Mouse (Mus musculus) stomach, embryonic 16.5 days (tissue): ENCODE measurements around the gene Zglp1. TPM values are rescaled to one million over a fixed set of nuclear protein-coding genes. Genes with fewer than 3 reads are reported as not detected.

ENCODE experiments used
- ATAC-seq: fragments of 200-750 bp; cut with Nextera tagmentation; 2 replicates; pipeline ENCODE4 v1.8.0; 2017; ENCODE audit warnings: moderate number of reproducible peaks, moderate TSS enrichment; ENCODE audit not compliant: insufficient read depth, low FRiP score
- H3K27ac ChIP-seq: fragments of 300-500 bp; sonication (generic); 2 replicates; pipeline ENCODE4 v1.5.1; 2014; ENCODE audit warnings: low read length
- H3K27me3 ChIP-seq: fragments of 300-500 bp; sonication (generic); 2 replicates; pipeline ENCODE4 v1.6.1; 2014; ENCODE audit warnings: low read length, control low read depth, mixed read lengths; ENCODE audit not compliant: control insufficient read depth, insufficient read depth
- H3K36me3 ChIP-seq: fragments of 300-500 bp; sonication (generic); 2 replicates; pipeline ENCODE4 v1.6.1; 2014; ENCODE audit warnings: low read length; ENCODE audit not compliant: control insufficient read depth, insufficient read depth
- H3K4me1 ChIP-seq: fragments of 300-500 bp; sonication (generic); 2 replicates; pipeline ENCODE4 v1.6.1; 2014; ENCODE audit warnings: low read length, control low read depth, mixed read lengths; ENCODE audit not compliant: control insufficient read depth, insufficient read depth
- H3K4me2 ChIP-seq: fragments of 300-500 bp; sonication (generic); 2 replicates; pipeline ENCODE4 v1.6.1; 2014; ENCODE audit warnings: low read depth, low read length, mixed read lengths
- H3K4me3 ChIP-seq: fragments of 300-500 bp; sonication (generic); replicated peaks from 2 replicates; pipeline ENCODE4 v1.5.1; 2014; ENCODE audit warnings: mild to moderate bottlenecking, low read length
- H3K9ac ChIP-seq: fragments of 300-500 bp; sonication (generic); 2 replicates; pipeline ENCODE4 v1.6.1; 2014; ENCODE audit warnings: low read length
- H3K9me3 ChIP-seq: fragments of 300-500 bp; sonication (generic); replicated peaks from 2 replicates; pipeline ENCODE4 v1.6.1; 2016; ENCODE audit warnings: low read length, control low read depth; ENCODE audit not compliant: control insufficient read depth
- WGBS: fragments of 180-500 bp; shearing (Covaris S2); extraction: QIAGEN DNeasy Blood & Tissue Kit; methylation state at CpG from one replicate; pipeline ENCODE4 v1.1.7; 2014; 5-methylcytosine and 5-hydroxymethylcytosine counted together
- polyA plus RNA-seq: library from polyadenylated mRNA; unstranded; fragments of >200 nt; fragmentation: Nextera tagmentation; extraction: Ambion mirVana; gene quantifications from 2 replicates; pipeline ENCODE4 v1.2.1, GENCODE M21; 2015

Gene Zglp1
- 0.46 and 0.89 TPM in 2 replicates for polyA plus RNA-seq

DNA sequence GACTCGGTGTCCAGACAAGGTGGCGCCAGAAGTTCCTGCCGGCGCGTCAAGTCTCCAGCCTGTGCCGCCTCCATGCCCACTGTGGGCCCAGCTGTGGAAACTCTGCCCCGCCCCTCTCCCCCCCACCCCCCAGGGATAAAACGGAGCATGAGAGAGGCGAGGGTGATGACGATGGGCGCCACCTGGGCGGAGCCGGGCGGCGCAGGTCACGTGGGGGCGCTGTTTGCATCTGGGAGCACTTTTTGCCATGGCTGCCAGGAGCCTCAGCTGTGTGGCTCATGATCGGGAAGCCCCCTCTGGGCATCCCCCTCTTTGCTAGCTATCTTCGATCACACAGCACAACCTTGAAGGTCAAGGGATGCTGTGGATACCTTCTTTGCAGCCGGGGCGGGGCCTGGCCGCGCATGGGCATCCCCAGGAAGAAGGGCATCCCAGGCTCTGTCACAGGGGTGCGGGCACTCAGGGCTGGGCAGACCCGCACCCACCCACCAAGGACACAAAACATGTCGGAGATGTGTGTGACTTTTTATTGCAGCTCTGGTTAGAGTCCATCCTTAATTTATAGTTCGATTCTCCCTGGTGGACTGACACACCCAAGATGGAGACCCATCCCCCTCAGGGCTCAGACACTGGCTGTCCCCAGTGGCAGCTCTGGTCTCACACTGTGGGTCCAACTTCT is at the start of gene Zglp1:
TSS of gene Zglp1 (minus strand) at position 88 of the 679 bp plus-strand sequence.
- H3K27ac ChIP-seq = no peak within 1 kb of the TSS
- H3K27me3 ChIP-seq = no peaks in the 10 kb centered on the region
- H3K9ac ChIP-seq = no peak within 1 kb of the TSS
- H3K4me1 ChIP-seq = no peaks in the 10 kb centered on the region
- ATAC-seq = no peak
- no peak within 1 kb of the TSS for H3K4me2 ChIP-seq
- H3K9me3 ChIP-seq = no peaks in the 10 kb centered on the region
- H3K36me3 ChIP-seq = peaks cover 3% of the 10 kb centered on the region; the same call in 1 of the 2 replicates
- WGBS = 85% methylated on average over 27 of the region's 27 CpGs
- no peak within 1 kb of the TSS for H3K4me3 ChIP-seq

- Histone ChIP-seq H3K4me1 (no peaks in the 10 kb centered on the region), H3K27me3 (no peaks in the 10 kb centered on the region), H3K4me2 (no peak overlapping the region), H3K36me3 (no peaks in the 10 kb centered on the region), H3K4me3 (no peak overlapping the region), H3K9ac (no peak overlapping the region), H3K27ac (no peak overlapping the region), H3K9me3 (no peaks in the 10 kb centered on the region)
- WGBS = 83% methylated on average over 8 of the region's 8 CpGs
- ATAC-seq = no peak
Measured at GRCm38 (mm10) chr9:21115105-21115504, 48.2 kb upstream of the Zglp1 start.

GRCm38 (mm10) chr9:21114190-21114589 is 47.3 kb upstream of the Zglp1 start:
- Histone ChIP-seq H3K9ac (no peak overlapping the region), H3K4me2 (no peak overlapping the region), H3K9me3 (no peaks in the 10 kb centered on the region), H3K4me3 (no peak overlapping the region), H3K27ac (no peak overlapping the region), H3K27me3 (no peaks in the 10 kb centered on the region), H3K4me1 (no peaks in the 10 kb centered on the region), H3K36me3 (no peaks in the 10 kb centered on the region)
- WGBS = 83% methylated on average over 7 of the region's 7 CpGs
- ATAC-seq = no peak

- no peak overlapping the region for H3K9ac ChIP-seq
- H3K36me3 ChIP-seq = no peaks in the 10 kb centered on the region
- H3K27ac ChIP-seq = no peak overlapping the region
- ATAC-seq = no peak
- no peaks in the 10 kb centered on the region for H3K9me3 ChIP-seq
- H3K4me3 ChIP-seq = no peak overlapping the region
- no peak overlapping the region for H3K4me2 ChIP-seq
- 80% methylated on average over 6 of the region's 6 CpGs for WGBS
- no peaks in the 10 kb centered on the region for H3K27me3 ChIP-seq
- no peaks in the 10 kb centered on the region for H3K4me1 ChIP-seq
Measured at GRCm38 (mm10) chr9:21113751-21114150, 46.9 kb upstream of the Zglp1 start.

GRCm38 (mm10) chr9:21107607-21108237 is 40.8 kb upstream of the Zglp1 start:
- H3K36me3 ChIP-seq = no peaks in the 10 kb centered on the region
- H3K27ac ChIP-seq = no peak overlapping the region
- H3K9ac ChIP-seq = no peak overlapping the region
- H3K4me1 ChIP-seq = peaks cover 2% of the 10 kb centered on the region; the same call in 1 of the 2 replicates
- 45% methylated on average over 23 of the region's 23 CpGs for WGBS
- no peaks in the 10 kb centered on the region for H3K9me3 ChIP-seq
- no peak overlapping the region for H3K4me3 ChIP-seq
- H3K4me2 ChIP-seq = no peak overlapping the region
- ATAC-seq = 0 out of 2 replicates have a peak, but pooled peaks have one; percentile 45
- no peaks in the 10 kb centered on the region for H3K27me3 ChIP-seq

DNA sequence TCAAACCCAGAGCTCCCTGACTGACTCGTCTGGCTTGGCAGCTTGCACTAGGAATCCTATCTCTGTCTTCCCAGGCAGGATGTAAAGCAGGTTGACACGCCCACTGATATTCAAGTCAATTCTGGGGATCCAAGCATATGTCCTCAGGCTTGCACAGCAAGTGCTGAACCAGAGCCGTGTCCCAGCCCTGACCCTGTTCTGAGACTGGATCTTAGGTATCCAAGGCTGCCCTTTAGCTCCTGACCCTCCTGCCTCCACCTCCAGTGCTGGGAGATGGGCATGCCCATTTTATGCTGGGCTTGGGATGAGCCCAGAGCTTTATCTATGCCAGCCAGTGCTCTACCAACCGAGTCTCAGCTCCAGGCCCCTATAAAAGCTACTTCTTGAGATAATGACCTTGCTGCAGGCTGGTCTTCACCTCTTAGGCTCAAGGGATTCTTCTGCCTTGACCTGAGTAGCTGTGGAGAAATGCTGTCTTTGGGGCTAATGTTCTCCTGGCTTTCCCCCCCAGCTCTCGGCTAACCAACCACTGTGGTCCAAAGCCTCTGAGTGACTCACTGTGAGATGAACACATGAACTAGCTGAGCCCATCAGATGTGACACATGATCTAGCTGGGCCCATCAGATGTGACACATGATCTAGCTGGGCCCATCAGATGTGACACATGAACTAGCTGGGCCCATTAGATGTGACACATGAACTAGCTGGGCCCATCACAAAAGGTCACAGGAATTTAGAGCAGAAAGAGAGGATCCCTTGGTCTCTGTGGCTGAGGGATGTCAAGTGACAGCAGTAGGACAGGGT is 39.1 kb upstream of the Zglp1 start:
- no peaks in the 10 kb centered on the region for H3K9me3 ChIP-seq
- peaks cover 2% of the 10 kb centered on the region; the same call in 1 of the 2 replicates for H3K4me1 ChIP-seq
- no peak overlapping the region for H3K4me3 ChIP-seq
- no peak overlapping the region for H3K27ac ChIP-seq
- no peak for ATAC-seq
- WGBS = 78% methylated on average over 5 of the region's 5 CpGs
- no peaks in the 10 kb centered on the region for H3K36me3 ChIP-seq
- no peak overlapping the region for H3K9ac ChIP-seq
- no peak overlapping the region for H3K4me2 ChIP-seq
- no peaks in the 10 kb centered on the region for H3K27me3 ChIP-seq

- H3K27ac ChIP-seq = no peak overlapping the region
- no peak overlapping the region for H3K4me3 ChIP-seq
- H3K9me3 ChIP-seq = no peaks in the 10 kb centered on the region
- no peak overlapping the region for H3K4me2 ChIP-seq
- H3K4me1 ChIP-seq = peaks cover 2% of the 10 kb centered on the region
- no peak for ATAC-seq
- H3K9ac ChIP-seq = no peak overlapping the region
- H3K27me3 ChIP-seq = no peaks in the 10 kb centered on the region
- WGBS = 81% methylated on average over 6 of the region's 6 CpGs
- no peaks in the 10 kb centered on the region for H3K36me3 ChIP-seq
Measured at GRCm38 (mm10) chr9:21104814-21105213, 37.9 kb upstream of the Zglp1 start.

- H3K27me3 ChIP-seq = no peaks in the 10 kb centered on the region
- H3K4me3 ChIP-seq = no peak overlapping the region
- H3K9me3 ChIP-seq = no peaks in the 10 kb centered on the region
- H3K9ac ChIP-seq = no peak overlapping the region
- H3K27ac ChIP-seq = no peak overlapping the region
- H3K4me2 ChIP-seq = no peak overlapping the region
- no peak for ATAC-seq
- peaks cover 4% of the 10 kb centered on the region; the same call in 1 of the 2 replicates for H3K4me1 ChIP-seq
- 81% methylated on average over 2 of the region's 2 CpGs for WGBS
- no peaks in the 10 kb centered on the region for H3K36me3 ChIP-seq
Measured at GRCm38 (mm10) chr9:21102076-21102475, 35.2 kb upstream of the Zglp1 start.
